ENCODE assay signal across 8 mouse cellular contexts in genomic region chr3:101896893-101897292, GRCm38 (mm10). TPM values are rescaled to one million over a fixed set of nuclear protein-coding genes. Genes with fewer than 3 reads are reported as not detected.
DNase-seq lines count a peak whose midpoint lies in the region; ATAC-seq and TF ChIP-seq lines count a peak whose summit lies in the region.

No protein-coding gene starts in this region.

- WGBS in forebrain, embryonic 14.5 days, result 23% methylated on average over 9 of the region's 9 CpGs
- 26% methylated on average over 9 of the region's 9 CpGs for WGBS in hindbrain, embryonic 12.5 days
- WGBS in midbrain, embryonic 10.5 days, result 29% methylated on average over 9 of the region's 9 CpGs

- no peak overlapping the region for H3K4me3 ChIP-seq in forebrain, embryonic 14.5 days (ENCODE audit: low read depth, low read length)
- no peak overlapping the region for H3K4me3 ChIP-seq in hindbrain, embryonic 12.5 days
- H3K4me3 ChIP-seq in midbrain, embryonic 10.5 days, result no peak overlapping the region

- TF ChIP-seq CTCF in Patski (IDR thresholded peaks at IDR 0.05), result peak; percentile 99

- ATAC-seq in Patski, result no peak
- ATAC-seq in forebrain, embryonic 14.5 days, result peak; percentile 72
- peak; percentile 64 for ATAC-seq in hindbrain, embryonic 12.5 days (ENCODE audit: low FRiP score)
- ATAC-seq in erythroid progenitor cell, adult 5-6 weeks (replicated peaks; ENCODE audit: low FRiP score, poor library complexity, severe bottlenecking), result no peak

- H3K36me3 ChIP-seq in forebrain, embryonic 14.5 days (ENCODE audit: control insufficient read depth, insufficient read depth, low read length), result no peaks in the 10 kb centered on the region
- no peaks in the 10 kb centered on the region for H3K36me3 ChIP-seq in hindbrain, embryonic 12.5 days
- H3K36me3 ChIP-seq in midbrain, embryonic 10.5 days, result no peaks in the 10 kb centered on the region

- H3K9ac ChIP-seq in forebrain, embryonic 14.5 days (ENCODE audit: low read length), result no peak overlapping the region
- H3K9ac ChIP-seq in hindbrain, embryonic 12.5 days, result no peak overlapping the region

- H3K27ac ChIP-seq in forebrain, embryonic 14.5 days (ENCODE audit: low read depth, low read length), result no peak overlapping the region
- H3K27ac ChIP-seq in hindbrain, embryonic 12.5 days, result peak overlapping the region; percentile 68; the same call in 1 of the 2 replicates
- H3K27ac ChIP-seq in midbrain, embryonic 10.5 days (replicated peaks), result no peak overlapping the region

- H3K4me1 ChIP-seq in forebrain, embryonic 14.5 days (ENCODE audit: control insufficient read depth, insufficient read depth, low read length), result no peaks in the 10 kb centered on the region
- no peaks in the 10 kb centered on the region for H3K4me1 ChIP-seq in hindbrain, embryonic 12.5 days
- no peaks in the 10 kb centered on the region for H3K4me1 ChIP-seq in midbrain, embryonic 10.5 days

- CTCF ChIA-PET in Patski (lab: Charles Lee), result interaction anchor here (1.2 to 1.5 kb wide), 4 partner anchors 14 to 346 kb away, joined by 3 to 5 read pairs (median 4); no protein-coding TSS in a partner anchor

- H3K9me3 ChIP-seq in forebrain, embryonic 14.5 days (replicated peaks; ENCODE audit: control insufficient read depth, low read length), result no peaks in the 10 kb centered on the region
- no peaks in the 10 kb centered on the region for H3K9me3 ChIP-seq in hindbrain, embryonic 12.5 days (replicated peaks)
- H3K9me3 ChIP-seq in midbrain, embryonic 10.5 days (replicated peaks), result no peaks in the 10 kb centered on the region

- no peak overlapping the region for H3K4me2 ChIP-seq in forebrain, embryonic 14.5 days (ENCODE audit: low read length)
- no peak overlapping the region for H3K4me2 ChIP-seq in hindbrain, embryonic 12.5 days (replicated peaks)

- in situ Hi-C loops in Patski (cut with MboI; ENCODE audit: low pct_unique_long_range_greater_than_20kb), result no loop called here

- no peaks in the 10 kb centered on the region for H3K27me3 ChIP-seq in Patski
- no peaks in the 10 kb centered on the region for H3K27me3 ChIP-seq in forebrain, embryonic 14.5 days (replicated peaks; ENCODE audit: control insufficient read depth, insufficient read depth, low read length)
- H3K27me3 ChIP-seq in hindbrain, embryonic 12.5 days, result no peaks in the 10 kb centered on the region
- no peaks in the 10 kb centered on the region for H3K27me3 ChIP-seq in midbrain, embryonic 10.5 days (ENCODE audit: low read depth, poor library complexity, severe bottlenecking)

- DNase-seq in Patski (ENCODE audit: low read depth, low spot score), result no peak
- DNase-seq in c-Kit-positive CD71-positive TER-119-negative erythroid progenitor cells, embryonic 14.5 days (ENCODE audit: low read depth), result peak; percentile 41
- DNase-seq in forebrain, embryonic 14.5 days (ENCODE audit: low spot score), result peak; percentile 91
- peak; percentile 55 for DNase-seq in left cerebral cortex, adult 11 months (ENCODE audit: low spot score)
- DNase-seq in midbrain, embryonic 10.5 days (ENCODE audit: low spot score), result peak; percentile 67
- peak; percentile 63 for DNase-seq in right cerebral cortex, postnatal 4 days

- POLR2A ChIA-PET in Patski (lab: Charles Lee), result no interaction called here

RNA-seq across cellular contexts. Expression of gene Slc22a15, which starts 27.4 kb away (rescaled TPM):
- polyA plus RNA-seq in Patski (2021), result 21.9 TPM
- polyA plus RNA-seq in forebrain, embryonic 14.5 days (2014; fragmentation: Nextera tagmentation; extraction: Ambion mirVana), result 4.0 and 4.4 TPM in 2 replicates
- polyA plus RNA-seq in hindbrain, embryonic 12.5 days (2016; fragmentation: Nextera tagmentation; extraction: Ambion mirVana), result 9.3 and 10.4 TPM in 2 replicates
- polyA plus RNA-seq in midbrain, embryonic 10.5 days (2016; fragmentation: Nextera tagmentation; extraction: Ambion mirVana), result 3.7 and 5.0 TPM in 2 replicates
- 2.9 and 5.0 TPM in 2 replicates for total RNA-seq in erythroid progenitor cell, adult 5-6 weeks (2015; ENCODE audit: low replicate concordance)
- 0.61 and 1.0 TPM in 2 replicates for total RNA-seq in erythroid progenitor cell, adult 5-6 weeks (2017; ENCODE audit: low replicate concordance)

RNA-seq across cellular contexts. Expression of gene Mab21l3, which starts 48.1 kb away (rescaled TPM):
- 1.1 TPM for polyA plus RNA-seq in Patski (2021)
- 0.20 and 0.42 TPM in 2 replicates for polyA plus RNA-seq in forebrain, embryonic 14.5 days (2014; fragmentation: Nextera tagmentation; extraction: Ambion mirVana)
- 0.71 and 0.72 TPM in 2 replicates for polyA plus RNA-seq in hindbrain, embryonic 12.5 days (2016; fragmentation: Nextera tagmentation; extraction: Ambion mirVana)
- polyA plus RNA-seq in midbrain, embryonic 10.5 days (2016; fragmentation: Nextera tagmentation; extraction: Ambion mirVana), result 0.43 and 0.60 TPM in 2 replicates
- total RNA-seq in erythroid progenitor cell, adult 5-6 weeks (2015; ENCODE audit: low replicate concordance), result not detected in 2 replicates
- not detected in 2 replicates for total RNA-seq in erythroid progenitor cell, adult 5-6 weeks (2017; ENCODE audit: low replicate concordance)

Comparison
In these comparisons a context has a peak if more than half of its experiments do, and no peak if none do; other contexts are left out.
1. ATAC-seq: peak in forebrain, embryonic 14.5 days (single experiment) and hindbrain, embryonic 12.5 days (single experiment); none in Patski (single experiment) and erythroid progenitor cell, adult 5-6 weeks (single experiment).